Mouse (Mus musculus): ENCODE results near the gene Mlf2. TPM values are rescaled to one million over a fixed set of nuclear protein-coding genes. Genes with fewer than 3 reads are reported as not detected.

Mlf2 gene
- total and polyA plus RNA-seq, 2 experiments from 2014 or later: 296 to 333 TPM

- no peak for DNase-seq (ENCODE audit: low spot score)
- H3K27ac ChIP-seq (ENCODE audit: low read depth): peak overlapping the region; percentile 94
- WGBS: 44% methylated on average over 14 of the region's 16 CpGs
- H3K9ac ChIP-seq (replicated peaks; ENCODE audit: low read depth, low read length): peak overlapping the region; percentile 54; the same call in 1 of the 2 replicates
- H3K4me2 ChIP-seq (ENCODE audit: low read depth, low read length): peak overlapping the region; percentile 66
- H3K27me3 ChIP-seq (ENCODE audit: control insufficient read depth, insufficient read depth, low read length): no peaks in the 10 kb centered on the region; the same call in 1 of the 2 replicates
- TF ChIP-seq CTCF (IDR thresholded peaks at IDR 0.05; ENCODE audit: low read depth) (no peak), EP300 (IDR thresholded peaks at IDR 0.05; ENCODE audit: low read depth) (no peak)
- H3K4me1 ChIP-seq (ENCODE audit: control insufficient read depth, insufficient read depth): peaks cover 14% of the 10 kb centered on the region
- H3K4me3 ChIP-seq (ENCODE audit: low read depth, low read length): peak overlapping the region; percentile 48
- no peak for ATAC-seq (ENCODE audit: insufficient read depth, low read depth)
- H3K36me3 ChIP-seq (replicated peaks; ENCODE audit: control insufficient read depth, insufficient read depth, low read length): no peaks in the 10 kb centered on the region
- H3K9me3 ChIP-seq (replicated peaks; ENCODE audit: control insufficient read depth, low read length): no peaks in the 10 kb centered on the region
Observed at GRCm38 (mm10) chr6:124904991-124905860, 26.0 kb upstream of the Mlf2 start.

GRCm38 (mm10) chr6:124907767-124908166 is 23.4 kb upstream of the Mlf2 start:
- Histone ChIP-seq H3K4me3 (ENCODE audit: low read depth, low read length) (no peak overlapping the region), H3K36me3 (replicated peaks; ENCODE audit: control insufficient read depth, insufficient read depth, low read length) (no peaks in the 10 kb centered on the region), H3K9me3 (replicated peaks; ENCODE audit: control insufficient read depth, low read length) (no peaks in the 10 kb centered on the region), H3K9ac (replicated peaks; ENCODE audit: low read depth, low read length) (no peak overlapping the region), H3K27ac (ENCODE audit: low read depth) (no peak overlapping the region), H3K4me1 (ENCODE audit: control insufficient read depth, insufficient read depth) (peaks cover 19% of the 10 kb centered on the region), H3K27me3 (ENCODE audit: control insufficient read depth, insufficient read depth, low read length) (peaks cover 6% of the 10 kb centered on the region; the same call in 1 of the 2 replicates), H3K4me2 (ENCODE audit: low read depth, low read length) (no peak overlapping the region)
- ATAC-seq (ENCODE audit: insufficient read depth, low read depth): no peak
- no peak for TF ChIP-seq CTCF (IDR thresholded peaks at IDR 0.05; ENCODE audit: low read depth)
- no peak for TF ChIP-seq EP300 (IDR thresholded peaks at IDR 0.05; ENCODE audit: low read depth)
- DNase-seq (ENCODE audit: low spot score): no peak
- 62% methylated on average over 1 of the region's 1 CpGs for WGBS

GRCm38 (mm10) chr6:124910032-124910431 is 21.2 kb upstream of the Mlf2 start:
- no peak overlapping the region for H3K27ac ChIP-seq (ENCODE audit: low read depth)
- no peak overlapping the region for H3K4me3 ChIP-seq (ENCODE audit: low read depth, low read length)
- peak overlapping the region; percentile 31; the same call in 1 of the 2 replicates for H3K4me2 ChIP-seq (ENCODE audit: low read depth, low read length)
- no peak for DNase-seq (ENCODE audit: low spot score)
- no peak for TF ChIP-seq CTCF (IDR thresholded peaks at IDR 0.05; ENCODE audit: low read depth)
- no peak for TF ChIP-seq EP300 (IDR thresholded peaks at IDR 0.05; ENCODE audit: low read depth)
- no peak overlapping the region for H3K9ac ChIP-seq (replicated peaks; ENCODE audit: low read depth, low read length)
- WGBS: 9% methylated on average over 32 of the region's 32 CpGs
- no peaks in the 10 kb centered on the region for H3K9me3 ChIP-seq (replicated peaks; ENCODE audit: control insufficient read depth, low read length)
- peaks cover 21% of the 10 kb centered on the region for H3K36me3 ChIP-seq (replicated peaks; ENCODE audit: control insufficient read depth, insufficient read depth, low read length)
- peaks cover 15% of the 10 kb centered on the region for H3K4me1 ChIP-seq (ENCODE audit: control insufficient read depth, insufficient read depth)
- ATAC-seq (ENCODE audit: insufficient read depth, low read depth): 0 out of 2 replicates have a peak, but pooled peaks have one; percentile 16
- H3K27me3 ChIP-seq (ENCODE audit: control insufficient read depth, insufficient read depth, low read length): peaks cover 6% of the 10 kb centered on the region; the same call in 1 of the 2 replicates

- peaks cover 22% of the 10 kb centered on the region for H3K36me3 ChIP-seq (replicated peaks; ENCODE audit: control insufficient read depth, insufficient read depth, low read length)
- peaks cover 6% of the 10 kb centered on the region; the same call in 1 of the 2 replicates for H3K27me3 ChIP-seq (ENCODE audit: control insufficient read depth, insufficient read depth, low read length)
- no peaks in the 10 kb centered on the region for H3K9me3 ChIP-seq (replicated peaks; ENCODE audit: control insufficient read depth, low read length)
- WGBS: 24% methylated on average over 12 of the region's 13 CpGs
- no peak within 1 kb of the TSS for H3K27ac ChIP-seq (ENCODE audit: low read depth)
- DNase-seq (ENCODE audit: low spot score) (peak; percentile 15), ATAC-seq (ENCODE audit: insufficient read depth, low read depth) (no peak)
- peaks cover 28% of the 10 kb centered on the region for H3K4me1 ChIP-seq (ENCODE audit: control insufficient read depth, insufficient read depth)
- H3K9ac ChIP-seq (replicated peaks; ENCODE audit: low read depth, low read length): no peak within 1 kb of the TSS
- H3K4me2 ChIP-seq (ENCODE audit: low read depth, low read length): no peak within 1 kb of the TSS
- H3K4me3 ChIP-seq (ENCODE audit: low read depth, low read length): no peak within 1 kb of the TSS
- no peak for TF ChIP-seq EP300 (IDR thresholded peaks at IDR 0.05; ENCODE audit: low read depth)
- no peak for TF ChIP-seq CTCF (IDR thresholded peaks at IDR 0.05; ENCODE audit: low read depth)
Observed at GRCm38 (mm10) chr6:124911533-124912218, 19.5 kb upstream of the Mlf2 start, which contains the start of gene Lag3. Gene Lag3, minus strand, starts transcription at chr6:124911705.

- peaks cover 22% of the 10 kb centered on the region for H3K36me3 ChIP-seq (replicated peaks; ENCODE audit: control insufficient read depth, insufficient read depth, low read length)
- no peaks in the 10 kb centered on the region for H3K9me3 ChIP-seq (replicated peaks; ENCODE audit: control insufficient read depth, low read length)
- no peak overlapping the region; the same call in 1 of the 2 replicates for H3K27ac ChIP-seq (ENCODE audit: low read depth)
- no peak for TF ChIP-seq EP300 (IDR thresholded peaks at IDR 0.05; ENCODE audit: low read depth)
- no peak for TF ChIP-seq CTCF (IDR thresholded peaks at IDR 0.05; ENCODE audit: low read depth)
- ATAC-seq (ENCODE audit: insufficient read depth, low read depth) (no peak), DNase-seq (ENCODE audit: low spot score) (no peak)
- peaks cover 29% of the 10 kb centered on the region for H3K4me1 ChIP-seq (ENCODE audit: control insufficient read depth, insufficient read depth)
- WGBS: 41% methylated on average over 6 of the region's 6 CpGs
- H3K4me2 ChIP-seq (ENCODE audit: low read depth, low read length): no peak overlapping the region
- H3K27me3 ChIP-seq (ENCODE audit: control insufficient read depth, insufficient read depth, low read length): peaks cover 6% of the 10 kb centered on the region; the same call in 1 of the 2 replicates
- H3K4me3 ChIP-seq (ENCODE audit: low read depth, low read length): no peak overlapping the region
- H3K9ac ChIP-seq (replicated peaks; ENCODE audit: low read depth, low read length): no peak overlapping the region
Observed at GRCm38 (mm10) chr6:124913214-124913613, 18.0 kb upstream of the Mlf2 start.
